Mouse (Mus musculus) embryonic fibroblast, embryonic 13.5 days (primary cell): ENCODE measurements around the gene Slc16a11.

ENCODE experiments used
- CTCF ChIP-seq: IDR thresholded peaks from 2 replicates; pipeline ENCODE4 v1.5.1; 2011; ENCODE audit warnings: mild to moderate bottlenecking, control low read depth, low read length, moderate library complexity, borderline replicate concordance; ENCODE audit not compliant: insufficient read depth
- POLR2A ChIP-seq: IDR thresholded peaks from 2 replicates; pipeline ENCODE4 v1.6.1; 2011; ENCODE audit warnings: low read depth, mild to moderate bottlenecking, control low read depth, low read length, moderate library complexity

DNA sequence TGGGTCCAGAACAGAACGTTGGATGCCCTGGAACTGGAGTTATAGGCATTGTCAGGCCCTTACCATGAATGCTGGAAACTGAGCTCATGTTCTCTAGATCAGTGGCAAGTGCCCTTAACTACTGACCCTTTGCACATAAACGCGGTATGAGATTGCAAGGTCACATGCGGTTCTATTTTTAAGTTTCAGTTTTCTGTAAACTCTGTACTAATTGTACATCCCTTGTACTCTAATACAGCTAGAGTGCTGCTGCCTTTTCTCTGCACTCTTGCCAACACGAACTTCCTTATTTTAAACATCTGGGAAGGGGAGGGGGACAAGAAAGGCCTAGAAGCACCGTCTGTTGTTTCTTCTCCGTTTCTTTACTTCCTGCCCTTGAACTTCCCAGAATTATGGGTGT lies 27.4 kb upstream of the Slc16a11 start:
- TF ChIP-seq POLR2A (no peak), CTCF (no peak)
